ENCODE assay signal across 14 mouse cellular contexts in the genomic region with DNA sequence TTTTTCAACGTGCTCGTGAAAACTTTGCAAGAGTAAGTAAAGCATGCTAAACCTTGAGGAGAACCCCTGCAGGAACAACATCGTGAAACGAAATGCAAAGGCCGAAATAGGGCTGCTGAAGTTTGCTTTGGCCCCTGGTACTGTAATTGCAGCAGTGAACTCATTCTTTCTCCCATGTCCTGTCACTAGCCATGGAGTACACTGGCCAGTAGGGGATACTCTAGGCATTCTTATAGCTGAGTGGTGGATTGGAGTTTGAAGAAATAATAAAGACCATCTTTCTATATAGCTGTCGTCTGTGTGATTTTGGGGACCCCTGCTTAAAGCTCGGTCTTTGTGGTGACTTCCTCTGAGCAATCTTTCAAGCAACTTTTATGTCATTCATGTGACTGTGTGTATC.
DNase-seq lines count a peak whose midpoint lies in the region; ATAC-seq and TF ChIP-seq lines count a peak whose summit lies in the region.
"Had no signal": no experiment of that assay in that cellular context is flagged by ENCODE, and none has a peak within 500 bp of the region (broad histone marks: within the 10 kb centered on the region; RNA-seq: fewer than 3 reads in every experiment).

No protein-coding gene starts in this region.

- ATAC-seq in heart, postnatal 0 days (ENCODE audit: insufficient read depth, low read depth) = no peak; the same call in 1 of the 2 replicates
- no peak for ATAC-seq in heart, embryonic 11.5 days (replicated peaks; ENCODE audit: insufficient number of reproducible peaks, low FRiP score, low TSS enrichment)
- ATAC-seq in midbrain, postnatal 0 days (ENCODE audit: low FRiP score) = no peak
- ATAC-seq in neural tube, embryonic 15.5 days (ENCODE audit: low FRiP score) = no peak
- ATAC-seq: inflammation-experienced regulatory T-cells, adult 6 months; midbrain, embryonic 13.5 days had no signal

- no peaks in the 10 kb centered on the region for H3K9me3 ChIP-seq in heart, postnatal 0 days (replicated peaks; ENCODE audit: control insufficient read depth, low read length)
- no peaks in the 10 kb centered on the region for H3K9me3 ChIP-seq in heart, embryonic 11.5 days (replicated peaks; ENCODE audit: control insufficient read depth, low read length)
- no peaks in the 10 kb centered on the region for H3K9me3 ChIP-seq in midbrain, postnatal 0 days (ENCODE audit: low read length)
- H3K9me3 ChIP-seq in midbrain, embryonic 10.5 days (replicated peaks) = no peaks in the 10 kb centered on the region
- H3K9me3 ChIP-seq in neural tube, embryonic 15.5 days (replicated peaks) = no peaks in the 10 kb centered on the region
- H3K9me3 ChIP-seq: embryonic facial prominence, embryonic 10.5 days; midbrain, embryonic 13.5 days had no signal

- H3K27ac ChIP-seq in heart, postnatal 0 days (ENCODE audit: low read depth) = no peak overlapping the region
- H3K27ac ChIP-seq in heart, embryonic 11.5 days (ENCODE audit: low read depth, low read length) = no peak overlapping the region
- no peak overlapping the region for H3K27ac ChIP-seq in layer of hippocampus, adult 2 months
- no peak overlapping the region for H3K27ac ChIP-seq in midbrain, postnatal 0 days (ENCODE audit: low read depth, low read length)
- no peak overlapping the region for H3K27ac ChIP-seq in midbrain, embryonic 10.5 days (replicated peaks)
- no peak overlapping the region for H3K27ac ChIP-seq in neural tube, embryonic 15.5 days (replicated peaks)
- H3K27ac ChIP-seq: embryonic facial prominence, embryonic 10.5 days; midbrain, embryonic 13.5 days had no signal

- H3K4me3 ChIP-seq in heart, postnatal 0 days (ENCODE audit: low read depth, low read length) = no peak overlapping the region
- no peak overlapping the region for H3K4me3 ChIP-seq in heart, embryonic 11.5 days (ENCODE audit: low read depth, low read length)
- no peak overlapping the region for H3K4me3 ChIP-seq in layer of hippocampus, adult 2 months
- no peak overlapping the region for H3K4me3 ChIP-seq in midbrain, postnatal 0 days (ENCODE audit: low read depth, low read length)
- H3K4me3 ChIP-seq in midbrain, embryonic 10.5 days = no peak overlapping the region
- no peak overlapping the region for H3K4me3 ChIP-seq in neural tube, embryonic 15.5 days (replicated peaks)
- H3K4me3 ChIP-seq: embryonic facial prominence, embryonic 10.5 days; midbrain, embryonic 13.5 days had no signal

- H3K4me1 ChIP-seq in heart, postnatal 0 days (ENCODE audit: control insufficient read depth, insufficient read depth) = no peaks in the 10 kb centered on the region
- H3K4me1 ChIP-seq in heart, embryonic 11.5 days (ENCODE audit: control insufficient read depth, insufficient read depth, low read length) = no peaks in the 10 kb centered on the region
- no peaks in the 10 kb centered on the region for H3K4me1 ChIP-seq in midbrain, postnatal 0 days (ENCODE audit: insufficient read depth, low read length)
- H3K4me1 ChIP-seq in midbrain, embryonic 10.5 days = no peaks in the 10 kb centered on the region
- H3K4me1 ChIP-seq in neural tube, embryonic 15.5 days = no peaks in the 10 kb centered on the region
- H3K4me1 ChIP-seq: embryonic facial prominence, embryonic 10.5 days; midbrain, embryonic 13.5 days had no signal

- no peak overlapping the region for H3K4me2 ChIP-seq in heart, postnatal 0 days (ENCODE audit: low read depth, low read length)
- no peak overlapping the region for H3K4me2 ChIP-seq in heart, embryonic 11.5 days
- no peak overlapping the region for H3K4me2 ChIP-seq in midbrain, postnatal 0 days (ENCODE audit: low read depth, low read length, poor library complexity, severe bottlenecking)
- no peak overlapping the region for H3K4me2 ChIP-seq in neural tube, embryonic 15.5 days
- H3K4me2 ChIP-seq: midbrain, embryonic 13.5 days had no signal

- H3K36me3 ChIP-seq in heart, postnatal 0 days (replicated peaks; ENCODE audit: control insufficient read depth, insufficient read depth, low read length) = no peaks in the 10 kb centered on the region
- no peaks in the 10 kb centered on the region for H3K36me3 ChIP-seq in heart, embryonic 11.5 days (ENCODE audit: control insufficient read depth, insufficient read depth, low read length)
- H3K36me3 ChIP-seq in midbrain, postnatal 0 days (ENCODE audit: insufficient read depth, low read length) = no peaks in the 10 kb centered on the region
- H3K36me3 ChIP-seq in midbrain, embryonic 10.5 days = no peaks in the 10 kb centered on the region
- no peaks in the 10 kb centered on the region for H3K36me3 ChIP-seq in neural tube, embryonic 15.5 days
- H3K36me3 ChIP-seq: embryonic facial prominence, embryonic 10.5 days; midbrain, embryonic 13.5 days had no signal

- 71% methylated on average over 7 of the region's 7 CpGs for WGBS in heart, postnatal 0 days
- 71% methylated on average over 7 of the region's 7 CpGs for WGBS in heart, embryonic 11.5 days (ENCODE audit: insufficient replicate concordance)
- WGBS in midbrain, postnatal 0 days = 84% methylated on average over 7 of the region's 7 CpGs
- WGBS in midbrain, embryonic 10.5 days = 85% methylated on average over 7 of the region's 7 CpGs
- WGBS in neural tube, embryonic 15.5 days = 88% methylated on average over 7 of the region's 7 CpGs

- peak; percentile 70 for TF ChIP-seq CTCF in heart, postnatal 0 days (IDR thresholded peaks at IDR 0.05; ENCODE audit: low read depth)
- peak; percentile 74 for TF ChIP-seq CTCF in layer of hippocampus, adult 2 months (conservative IDR thresholded peaks at IDR 0.05)
- TF ChIP-seq CTCF in midbrain, postnatal 0 days (IDR thresholded peaks at IDR 0.05) = peak; percentile 68

- no peak overlapping the region for H3K9ac ChIP-seq in heart, postnatal 0 days (replicated peaks; ENCODE audit: low read depth, low read length)
- no peak overlapping the region for H3K9ac ChIP-seq in heart, embryonic 11.5 days (ENCODE audit: low read depth, low read length)
- H3K9ac ChIP-seq in midbrain, postnatal 0 days (replicated peaks; ENCODE audit: low read length, poor library complexity, severe bottlenecking) = no peak overlapping the region
- H3K9ac ChIP-seq in neural tube, embryonic 15.5 days (replicated peaks) = no peak overlapping the region
- H3K9ac ChIP-seq: midbrain, embryonic 13.5 days had no signal

- no peak for TF ChIP-seq EP300 in heart, postnatal 0 days (IDR thresholded peaks at IDR 0.05; ENCODE audit: low read depth)

- no peak for DNase-seq in heart, postnatal 0 days (ENCODE audit: low spot score)
- DNase-seq in layer of hippocampus, adult 2 months (ENCODE audit: low spot score in 2 of 2) = peak in 1 of 2 experiments; percentile 26
- DNase-seq in layer of hippocampus, postnatal 25 days (ENCODE audit: extremely low spot score in 1 of 2, low spot score in 1 of 2) = no peak
- peak; percentile 30 for DNase-seq in midbrain, postnatal 0 days (ENCODE audit: low spot score)
- DNase-seq in midbrain, embryonic 10.5 days (ENCODE audit: low spot score) = no peak
- DNase-seq: cerebellum, adult 9-10 months; heart, postnatal 4 days; layer of hippocampus, adult 9-11 months; thymus, adult 2 months had no signal

- no peaks in the 10 kb centered on the region for H3K27me3 ChIP-seq in heart, postnatal 0 days (ENCODE audit: control insufficient read depth, insufficient read depth, low read length)
- H3K27me3 ChIP-seq in heart, embryonic 11.5 days (ENCODE audit: control insufficient read depth, insufficient read depth, low read length) = no peaks in the 10 kb centered on the region
- no peaks in the 10 kb centered on the region for H3K27me3 ChIP-seq in midbrain, postnatal 0 days (ENCODE audit: insufficient read depth, low read length)
- no peaks in the 10 kb centered on the region for H3K27me3 ChIP-seq in midbrain, embryonic 10.5 days (ENCODE audit: low read depth, poor library complexity, severe bottlenecking)
- no peaks in the 10 kb centered on the region for H3K27me3 ChIP-seq in neural tube, embryonic 15.5 days (replicated peaks)
- H3K27me3 ChIP-seq: midbrain, embryonic 13.5 days had no signal
